Mouse (Mus musculus) liver, adult 2 months (tissue): ENCODE results near the gene Gm20696.

Experiments
- CTCF ChIP-seq: fragments of 200-500 bp; IDR thresholded peaks from 2 replicates; pipeline ENCODE4 v1.5.1; 2011; ENCODE audit warnings: low read depth, low read length, control low read depth
- POLR2A ChIP-seq: fragments of 200-500 bp; IDR thresholded peaks from 2 replicates; pipeline ENCODE4 v1.6.1; 2011; ENCODE audit warnings: low read length, control low read depth; ENCODE audit not compliant: insufficient read depth; ENCODE audit errors: extremely low read depth

DNA sequence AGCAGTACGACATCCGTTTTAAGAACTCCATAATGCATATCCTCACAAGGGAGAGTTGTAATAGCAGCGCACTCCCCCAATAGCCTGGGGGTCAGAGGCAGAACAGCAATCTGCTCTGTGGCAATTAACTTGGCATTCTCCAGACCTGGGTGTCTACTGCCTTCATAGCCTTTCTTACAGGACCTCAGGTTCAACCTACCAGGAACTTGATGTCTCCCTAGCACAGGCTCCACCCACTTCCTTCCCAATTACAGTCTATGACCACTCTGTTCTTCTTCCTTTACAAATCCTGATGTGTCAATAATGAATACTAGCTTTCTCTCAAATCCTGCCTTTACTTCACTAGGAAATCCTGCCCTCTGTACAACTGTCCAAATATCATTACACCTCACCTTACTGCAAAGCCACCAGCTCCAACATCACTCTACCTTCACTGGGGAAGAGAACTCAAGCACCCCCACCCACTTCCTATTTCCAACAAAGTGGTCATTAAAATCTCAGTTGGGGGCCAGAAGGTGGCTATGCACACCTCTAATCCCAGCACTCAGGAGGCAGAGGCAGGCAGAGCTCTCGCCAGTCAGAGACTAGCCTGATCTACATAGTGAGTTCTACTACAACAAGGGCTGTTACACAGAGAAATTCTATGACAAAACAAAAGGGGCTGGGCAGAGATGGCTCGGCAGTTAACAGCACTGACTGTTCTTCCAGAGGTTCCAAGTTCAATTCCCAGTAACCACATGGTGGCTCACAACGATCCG lies 212.7 kb downstream of the Gm20696 start:
- TF ChIP-seq CTCF (no peak), POLR2A (no peak)
